In the genomic region with DNA sequence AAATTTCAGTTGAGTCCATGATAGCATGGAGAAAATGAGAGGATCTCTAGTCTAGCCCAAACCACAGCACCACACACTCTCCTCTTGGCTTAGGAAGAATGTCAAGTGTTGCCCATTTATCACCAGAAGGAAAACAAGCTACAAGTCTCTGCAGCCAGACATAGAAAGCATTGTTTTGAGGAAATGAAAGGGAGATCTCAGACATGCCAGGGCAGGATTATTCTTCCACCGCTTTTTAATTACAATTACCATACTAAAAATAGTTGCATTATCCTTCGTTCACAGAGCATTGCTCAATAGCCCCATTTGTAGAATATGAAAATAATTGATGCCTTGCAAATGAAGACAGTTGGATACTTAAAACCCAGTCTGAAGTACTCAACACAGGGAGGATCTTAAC, we compare ENCODE assay signal across 15 mouse cellular contexts.
"Had no signal": no experiment of that assay in that cellular context is flagged by ENCODE, and none has a peak within 500 bp of the region (broad histone marks: within the 10 kb centered on the region; RNA-seq: fewer than 3 reads in every experiment).

No protein-coding gene starts in this region.

- ATAC-seq: liver, embryonic 12.5 days had no signal

- H3K27me3 ChIP-seq: limb, embryonic 13.5 days; liver, embryonic 15.5 days; lung, embryonic 15.5 days had no signal

- DNase-seq: kidney, adult 9 months; kidney, postnatal 14 days; kidney, postnatal 4 days; liver; lung, adult 18-20 months; lung, postnatal 10 days; lung, postnatal 36 days; midbrain, embryonic 14.5 days; thymus, postnatal 25 days had no signal

- H3K4me1 ChIP-seq: lung, embryonic 15.5 days had no signal

- H3K36me3 ChIP-seq: limb, embryonic 10.5 days; limb, embryonic 13.5 days; liver, embryonic 12.5 days; liver, embryonic 15.5 days; lung, embryonic 15.5 days had no signal

- H3K9ac ChIP-seq: limb, embryonic 13.5 days; liver, embryonic 12.5 days; liver, embryonic 15.5 days; lung, embryonic 15.5 days had no signal

- H3K27ac ChIP-seq: limb, embryonic 10.5 days; limb, embryonic 13.5 days; liver, embryonic 12.5 days; liver, embryonic 15.5 days; lung, embryonic 15.5 days had no signal

- H3K9me3 ChIP-seq: limb, embryonic 10.5 days; limb, embryonic 13.5 days; liver, embryonic 12.5 days; liver, embryonic 15.5 days; lung, embryonic 15.5 days had no signal

- H3K4me2 ChIP-seq: limb, embryonic 13.5 days; liver, embryonic 12.5 days; liver, embryonic 15.5 days; lung, embryonic 15.5 days; midbrain, embryonic 11.5 days had no signal

- H3K4me3 ChIP-seq: limb, embryonic 10.5 days; limb, embryonic 13.5 days; liver, embryonic 12.5 days; liver, embryonic 15.5 days; lung, embryonic 15.5 days had no signal
